Mouse (Mus musculus): ENCODE measurements around the gene Gm11172. TPM values are rescaled to one million over a fixed set of nuclear protein-coding genes. Genes with fewer than 3 reads are reported as not detected.

The Gm11172 gene
- polyA plus RNA-seq, 1 experiment from 2014 or later = not detected

- ATAC-seq (ENCODE audit: insufficient number of reproducible peaks, insufficient read depth, low FRiP score, low read depth) = 0 out of 2 replicates have a peak, but pooled peaks have one; percentile 18
- H3K27me3 ChIP-seq (ENCODE audit: control insufficient read depth, insufficient read depth, low read length) = no peaks in the 10 kb centered on the region
- peaks cover 29 to 49% of the 10 kb centered on the region in 2 experiments for H3K4me1 ChIP-seq (ENCODE audit: control insufficient read depth in 2 of 2, insufficient read depth in 2 of 2, low read length in 2 of 2)
- H3K9me3 ChIP-seq (ENCODE audit: control insufficient read depth, low read length) = no peaks in the 10 kb centered on the region
- H3K4me2 ChIP-seq (ENCODE audit: low read length) = peak overlapping the region; percentile 94
- H3K36me3 ChIP-seq (ENCODE audit: control insufficient read depth, insufficient read depth, low read length) = no peaks in the 10 kb centered on the region
- H3K9ac ChIP-seq (ENCODE audit: low read length) = peak overlapping the region; percentile 89
- peak overlapping the region; percentile 81 to 86 for H3K4me3 ChIP-seq (ENCODE audit: control insufficient read depth in 1 of 2, insufficient read depth in 1 of 2, low read depth in 1 of 2, low read length in 2 of 2)
- 3% methylated on average over 9 of the region's 9 CpGs for WGBS
- H3K27ac ChIP-seq (replicated peaks in 1 of 2; ENCODE audit: control insufficient read depth in 1 of 2, insufficient read depth in 1 of 2, low read depth in 2 of 2, low read length in 2 of 2) = peak overlapping the region; percentile 95 to 97
Measured at GRCm38 (mm10) chr16:10786288-10786687, 26.4 kb upstream of the Gm11172 start.

- WGBS = 40% methylated on average over 4 of the region's 4 CpGs
Measured at GRCm38 (mm10) chr16:10786782-10787547, 25.8 kb upstream of the Gm11172 start.

GRCm38 (mm10) chr16:10787548-10788058 is 25.1 kb upstream of the Gm11172 start:
- Histone ChIP-seq H3K4me3 (ENCODE audit: control insufficient read depth in 1 of 2, insufficient read depth in 1 of 2, low read depth in 1 of 2, low read length in 2 of 2) (no peak overlapping the region), H3K36me3 (ENCODE audit: control insufficient read depth, insufficient read depth, low read length) (no peaks in the 10 kb centered on the region), H3K27ac (replicated peaks in 1 of 2; ENCODE audit: control insufficient read depth in 1 of 2, insufficient read depth in 1 of 2, low read depth in 2 of 2, low read length in 2 of 2) (no peak overlapping the region), H3K27me3 (ENCODE audit: control insufficient read depth, insufficient read depth, low read length) (no peaks in the 10 kb centered on the region), H3K4me1 (ENCODE audit: control insufficient read depth in 2 of 2, insufficient read depth in 2 of 2, low read length in 2 of 2) (peaks cover 21 to 35% of the 10 kb centered on the region in 2 experiments), H3K4me2 (ENCODE audit: low read length) (no peak overlapping the region), H3K9ac (ENCODE audit: low read length) (no peak overlapping the region), H3K9me3 (ENCODE audit: control insufficient read depth, low read length) (no peaks in the 10 kb centered on the region)
- no peak for ATAC-seq (ENCODE audit: insufficient number of reproducible peaks, insufficient read depth, low FRiP score, low read depth)
- WGBS = 69% methylated on average over 7 of the region's 7 CpGs

More at GRCm38 (mm10) chr16:10786782-10787547, 25.8 kb upstream of the Gm11172 start:
- Histone ChIP-seq H3K4me2 (ENCODE audit: low read length) (0 out of 2 replicates have a peak overlapping the region, but pooled peaks have one; percentile 94), H3K9me3 (ENCODE audit: control insufficient read depth, low read length) (no peaks in the 10 kb centered on the region), H3K27ac (replicated peaks in 1 of 2; ENCODE audit: control insufficient read depth in 1 of 2, insufficient read depth in 1 of 2, low read depth in 2 of 2, low read length in 2 of 2) (peak overlapping the region; percentile 75 to 97), H3K9ac (ENCODE audit: low read length) (no peak overlapping the region), H3K4me1 (ENCODE audit: control insufficient read depth in 2 of 2, insufficient read depth in 2 of 2, low read length in 2 of 2) (peaks cover 26 to 42% of the 10 kb centered on the region in 2 experiments), H3K4me3 (ENCODE audit: control insufficient read depth in 1 of 2, insufficient read depth in 1 of 2, low read depth in 1 of 2, low read length in 2 of 2) (no peak overlapping the region), H3K36me3 (ENCODE audit: control insufficient read depth, insufficient read depth, low read length) (no peaks in the 10 kb centered on the region), H3K27me3 (ENCODE audit: control insufficient read depth, insufficient read depth, low read length) (no peaks in the 10 kb centered on the region)
- no peak for ATAC-seq (ENCODE audit: insufficient number of reproducible peaks, insufficient read depth, low FRiP score, low read depth)

- no peaks in the 10 kb centered on the region for H3K27me3 ChIP-seq (ENCODE audit: control insufficient read depth, insufficient read depth, low read length)
- no peak for ATAC-seq (ENCODE audit: insufficient number of reproducible peaks, insufficient read depth, low FRiP score, low read depth)
- H3K4me2 ChIP-seq (ENCODE audit: low read length) = no peak within 1 kb of the TSS
- WGBS = 54% methylated on average over 15 of the region's 16 CpGs
- no peak within 1 kb of the TSS for H3K9ac ChIP-seq (ENCODE audit: low read length)
- H3K9me3 ChIP-seq (ENCODE audit: control insufficient read depth, low read length) = no peaks in the 10 kb centered on the region
- peaks cover 16 to 29% of the 10 kb centered on the region in 2 experiments for H3K4me1 ChIP-seq (ENCODE audit: control insufficient read depth in 2 of 2, insufficient read depth in 2 of 2, low read length in 2 of 2)
- H3K27ac ChIP-seq (replicated peaks in 1 of 2; ENCODE audit: control insufficient read depth in 1 of 2, insufficient read depth in 1 of 2, low read depth in 2 of 2, low read length in 2 of 2) = no peak within 1 kb of the TSS
- no peaks in the 10 kb centered on the region for H3K36me3 ChIP-seq (ENCODE audit: control insufficient read depth, insufficient read depth, low read length)
- H3K4me3 ChIP-seq (ENCODE audit: control insufficient read depth in 1 of 2, insufficient read depth in 1 of 2, low read depth in 1 of 2, low read length in 2 of 2) = no peak within 1 kb of the TSS
Measured at GRCm38 (mm10) chr16:10788271-10788670, 24.4 kb upstream of the Gm11172 start, which contains the start of gene Tnp2. Gene Tnp2, minus strand, starts transcription at chr16:10788660.

- Histone ChIP-seq H3K9ac (ENCODE audit: low read length) (no peak overlapping the region), H3K4me1 (ENCODE audit: control insufficient read depth in 2 of 2, insufficient read depth in 2 of 2, low read length in 2 of 2) (peaks cover 13 to 23% of the 10 kb centered on the region in 2 experiments), H3K27ac (replicated peaks in 1 of 2; ENCODE audit: control insufficient read depth in 1 of 2, insufficient read depth in 1 of 2, low read depth in 2 of 2, low read length in 2 of 2) (no peak overlapping the region), H3K4me2 (ENCODE audit: low read length) (no peak overlapping the region), H3K36me3 (ENCODE audit: control insufficient read depth, insufficient read depth, low read length) (no peaks in the 10 kb centered on the region), H3K4me3 (ENCODE audit: control insufficient read depth in 1 of 2, insufficient read depth in 1 of 2, low read depth in 1 of 2, low read length in 2 of 2) (no peak overlapping the region), H3K9me3 (ENCODE audit: control insufficient read depth, low read length) (no peaks in the 10 kb centered on the region), H3K27me3 (ENCODE audit: control insufficient read depth, insufficient read depth, low read length) (no peaks in the 10 kb centered on the region)
- ATAC-seq (ENCODE audit: insufficient number of reproducible peaks, insufficient read depth, low FRiP score, low read depth) = no peak
- WGBS = 74% methylated on average over 4 of the region's 4 CpGs
Measured at GRCm38 (mm10) chr16:10788866-10789265, 23.8 kb upstream of the Gm11172 start.

GRCm38 (mm10) chr16:10790702-10791101 is 22.0 kb upstream of the Gm11172 start, which contains the start of gene Prm3:
Gene Prm3, minus strand, starts transcription at chr16:10790914.
- Histone ChIP-seq H3K9ac (ENCODE audit: low read length) (no peak within 1 kb of the TSS), H3K4me3 (ENCODE audit: control insufficient read depth in 1 of 2, insufficient read depth in 1 of 2, low read depth in 1 of 2, low read length in 2 of 2) (no peak within 1 kb of the TSS), H3K27me3 (ENCODE audit: control insufficient read depth, insufficient read depth, low read length) (peaks cover 7% of the 10 kb centered on the region; the same call in 1 of the 2 replicates), H3K36me3 (ENCODE audit: control insufficient read depth, insufficient read depth, low read length) (no peaks in the 10 kb centered on the region), H3K27ac (replicated peaks in 1 of 2; ENCODE audit: control insufficient read depth in 1 of 2, insufficient read depth in 1 of 2, low read depth in 2 of 2, low read length in 2 of 2) (no peak within 1 kb of the TSS), H3K9me3 (ENCODE audit: control insufficient read depth, low read length) (no peaks in the 10 kb centered on the region), H3K4me1 (ENCODE audit: control insufficient read depth in 2 of 2, insufficient read depth in 2 of 2, low read length in 2 of 2) (peaks cover 13 to 17% of the 10 kb centered on the region in 2 experiments), H3K4me2 (ENCODE audit: low read length) (no peak within 1 kb of the TSS)
- WGBS = 67% methylated on average over 9 of the region's 9 CpGs
- no peak for ATAC-seq (ENCODE audit: insufficient number of reproducible peaks, insufficient read depth, low FRiP score, low read depth)

GRCm38 (mm10) chr16:10796034-10796433 is 16.7 kb upstream of the Gm11172 start, which contains the start of gene Prm2:
Gene Prm2, minus strand, starts transcription at chr16:10796134.
- Histone ChIP-seq H3K27me3 (ENCODE audit: control insufficient read depth, insufficient read depth, low read length) (peaks cover 19% of the 10 kb centered on the region; the same call in 1 of the 2 replicates), H3K27ac (replicated peaks in 1 of 2; ENCODE audit: control insufficient read depth in 1 of 2, insufficient read depth in 1 of 2, low read depth in 2 of 2, low read length in 2 of 2) (no peak within 1 kb of the TSS)
- WGBS = 75% methylated on average over 6 of the region's 6 CpGs

More at GRCm38 (mm10) chr16:10796034-10796433, 16.7 kb upstream of the Gm11172 start, which contains the start of gene Prm2:
- H3K4me1 ChIP-seq (ENCODE audit: control insufficient read depth in 2 of 2, insufficient read depth in 2 of 2, low read length in 2 of 2) = no peaks in the 10 kb centered on the region; a peak in 1 of 4 replicates
- H3K4me3 ChIP-seq (ENCODE audit: control insufficient read depth in 1 of 2, insufficient read depth in 1 of 2, low read depth in 1 of 2, low read length in 2 of 2) = no peak within 1 kb of the TSS
- H3K36me3 ChIP-seq (ENCODE audit: control insufficient read depth, insufficient read depth, low read length) = no peaks in the 10 kb centered on the region
- H3K9me3 ChIP-seq (ENCODE audit: control insufficient read depth, low read length) = no peaks in the 10 kb centered on the region
- no peak within 1 kb of the TSS for H3K9ac ChIP-seq (ENCODE audit: low read length)
- no peak within 1 kb of the TSS for H3K4me2 ChIP-seq (ENCODE audit: low read length)
- ATAC-seq (ENCODE audit: insufficient number of reproducible peaks, insufficient read depth, low FRiP score, low read depth) = no peak
